Mouse (Mus musculus): ENCODE data around the gene Immp2l.

DNA sequence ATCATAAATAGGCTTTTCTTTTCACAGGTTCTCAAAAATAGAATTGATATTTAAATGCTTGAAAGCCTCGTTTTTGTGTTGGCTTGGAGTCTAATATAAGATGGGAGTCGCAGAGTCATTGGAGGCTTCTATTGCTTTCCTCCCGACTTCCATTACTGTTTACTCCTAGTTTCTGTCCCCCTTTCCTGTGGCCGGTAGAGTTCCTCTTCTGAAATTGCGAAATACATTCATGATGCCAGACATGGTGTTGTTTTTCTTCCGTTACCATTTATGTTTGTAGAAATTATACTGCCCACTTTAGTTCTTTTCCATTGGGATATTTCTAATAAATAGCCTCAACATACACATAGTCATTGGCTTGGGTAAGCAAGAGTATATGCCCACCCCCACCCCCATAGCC is 289.5 kb downstream of the Immp2l start:
- TF ChIP-seq CTCF (conservative IDR thresholded peaks at IDR 0.05; ENCODE audit: insufficient read depth, insufficient read length, low read depth, low read length) (no peak), POLR2A (IDR thresholded peaks at IDR 0.05; ENCODE audit: low read depth, low read length) (no peak)

Data from kidney, adult 2 months (tissue).